Mouse (Mus musculus): ENCODE data around the gene Mmp23. TPM values are rescaled to one million over a fixed set of nuclear protein-coding genes. Genes with fewer than 3 reads are reported as not detected.
"Not testable (repeated sequence)": the region's sequence is repeated elsewhere in the genome, so short reads cannot be mapped to it uniquely, and the experiment has no call there.

Mmp23 gene
- 1 to 10 TPM; 2.8 to 4.2 TPM for total RNA-seq (2021)
- long read RNA-seq, partial matches to known transcripts: 0 of 1 reads
- long read RNA-seq, other reads (novel, unspliced or antisense): 1 of 1 reads

DNA sequence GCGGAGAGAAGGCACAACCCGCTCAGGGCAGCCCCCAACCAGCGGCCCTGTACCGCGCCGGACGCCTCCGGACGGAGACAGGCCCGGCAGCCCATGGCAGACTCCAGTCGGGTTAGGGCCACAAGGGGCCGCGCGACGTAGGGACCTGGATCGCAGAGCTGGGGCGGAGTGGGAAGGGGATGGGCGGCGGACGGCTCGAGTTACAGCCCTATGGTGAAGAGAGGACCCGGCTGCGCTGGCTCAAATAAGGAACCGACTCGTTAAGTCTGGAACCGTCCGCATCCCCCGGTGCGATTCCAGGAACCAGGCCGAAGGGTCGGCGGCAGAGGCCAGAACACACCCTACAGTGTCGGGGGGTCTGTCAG lies at the start of gene Mmp23:
TSS of gene Mmp23 (minus strand) at position 299 of the 365 bp plus-strand sequence.
- DNase-seq (ENCODE audit: low spot score in 2 of 2): no peak

DNA sequence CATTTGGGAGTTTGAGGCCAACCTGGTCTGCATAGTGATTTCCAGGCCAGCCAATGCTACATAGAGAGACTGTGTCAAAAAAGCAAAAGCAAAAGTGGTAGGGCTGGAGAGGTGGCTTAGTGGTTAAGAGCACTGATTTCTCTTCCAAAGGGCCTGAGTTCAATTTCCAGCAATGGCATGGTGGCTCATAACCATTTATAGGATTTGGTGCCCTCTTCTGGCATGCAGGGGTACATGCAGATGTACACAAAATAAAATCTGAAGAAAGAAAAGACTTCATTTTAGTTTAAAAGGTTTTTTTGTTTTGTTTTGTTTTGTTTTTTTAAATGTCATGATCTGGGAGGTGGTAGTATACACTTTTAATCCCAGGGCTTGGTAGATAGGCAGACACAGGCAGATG lies 47.2 kb upstream of the Mmp23 start:
- no peak for DNase-seq (ENCODE audit: low spot score in 2 of 2)

DNA sequence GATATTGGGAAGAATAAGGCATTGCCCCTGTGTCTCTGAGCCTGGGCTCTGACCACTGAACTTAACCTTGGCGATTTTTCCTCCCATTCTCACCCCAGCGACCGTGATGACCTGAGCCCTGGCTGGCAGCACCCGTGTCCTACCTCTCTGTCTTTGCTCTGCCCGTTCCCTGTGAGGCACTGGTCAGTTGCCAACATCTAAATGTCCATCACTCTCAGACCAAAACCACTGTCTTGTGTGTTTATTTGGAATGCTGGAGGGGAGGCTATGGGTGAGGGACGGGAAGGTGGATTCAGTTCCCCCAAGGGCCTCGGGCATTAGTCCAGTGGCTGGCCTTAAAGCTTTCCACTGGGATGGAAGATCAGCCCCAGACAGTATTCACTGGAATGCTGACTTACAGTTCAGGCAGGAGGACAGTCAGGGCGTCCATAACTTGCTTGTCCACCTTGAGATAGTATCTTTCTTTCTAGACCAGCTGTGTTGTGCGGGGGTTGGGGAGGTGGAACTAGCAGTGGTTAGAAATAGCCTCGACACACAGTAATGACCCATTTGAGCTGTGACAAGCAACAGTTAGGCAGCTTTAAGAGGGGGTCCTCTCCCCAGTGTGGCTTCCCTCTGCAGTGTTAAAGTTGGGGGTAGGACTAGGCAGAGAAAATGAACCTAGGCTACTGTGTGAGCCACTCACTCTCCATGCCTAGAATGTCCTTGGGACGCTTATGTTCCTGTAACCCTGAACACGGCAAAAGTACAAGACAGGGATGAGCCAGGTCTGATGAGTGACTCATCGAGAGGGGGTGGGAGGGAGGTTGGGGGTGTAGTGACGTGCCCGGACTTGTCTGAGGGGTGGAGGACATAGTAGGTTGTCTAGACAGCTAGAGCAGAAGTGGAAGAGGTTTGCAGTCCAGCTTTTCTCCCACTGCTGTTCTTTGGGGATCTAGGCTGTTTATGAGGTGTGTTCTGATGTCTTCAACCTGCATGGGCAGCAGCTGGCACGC lies 43.4 kb upstream of the Mmp23 start:
- DNase-seq (ENCODE audit: low spot score in 2 of 2): no peak

DNA sequence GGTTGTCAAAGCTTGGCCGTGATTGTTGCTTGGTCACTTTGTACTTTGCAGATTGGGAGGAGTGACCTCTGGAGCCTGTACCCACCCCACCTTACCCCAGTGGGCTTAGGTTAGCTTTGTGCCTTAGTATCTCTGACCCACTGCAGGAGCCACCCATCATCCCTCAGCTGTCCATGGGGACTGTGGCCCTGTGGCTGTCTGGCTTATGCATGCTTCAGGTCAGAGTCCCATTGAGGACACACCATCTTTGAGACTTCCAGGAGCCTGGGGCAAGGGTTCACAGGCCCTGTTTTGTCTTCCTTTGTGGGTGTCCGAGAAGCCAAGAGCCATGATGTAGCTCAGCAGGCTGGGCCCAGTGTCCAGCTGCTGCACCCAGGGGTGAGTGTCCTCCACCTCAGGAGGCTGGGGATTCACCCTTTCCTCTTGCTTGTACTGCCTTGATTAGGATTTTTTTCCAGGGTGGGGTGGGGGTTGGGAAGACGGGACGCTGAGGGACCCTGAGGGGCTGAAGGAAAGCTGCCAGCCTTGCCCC lies 42.4 kb upstream of the Mmp23 start:
- DNase-seq (ENCODE audit: low spot score in 2 of 2): no peak

DNA sequence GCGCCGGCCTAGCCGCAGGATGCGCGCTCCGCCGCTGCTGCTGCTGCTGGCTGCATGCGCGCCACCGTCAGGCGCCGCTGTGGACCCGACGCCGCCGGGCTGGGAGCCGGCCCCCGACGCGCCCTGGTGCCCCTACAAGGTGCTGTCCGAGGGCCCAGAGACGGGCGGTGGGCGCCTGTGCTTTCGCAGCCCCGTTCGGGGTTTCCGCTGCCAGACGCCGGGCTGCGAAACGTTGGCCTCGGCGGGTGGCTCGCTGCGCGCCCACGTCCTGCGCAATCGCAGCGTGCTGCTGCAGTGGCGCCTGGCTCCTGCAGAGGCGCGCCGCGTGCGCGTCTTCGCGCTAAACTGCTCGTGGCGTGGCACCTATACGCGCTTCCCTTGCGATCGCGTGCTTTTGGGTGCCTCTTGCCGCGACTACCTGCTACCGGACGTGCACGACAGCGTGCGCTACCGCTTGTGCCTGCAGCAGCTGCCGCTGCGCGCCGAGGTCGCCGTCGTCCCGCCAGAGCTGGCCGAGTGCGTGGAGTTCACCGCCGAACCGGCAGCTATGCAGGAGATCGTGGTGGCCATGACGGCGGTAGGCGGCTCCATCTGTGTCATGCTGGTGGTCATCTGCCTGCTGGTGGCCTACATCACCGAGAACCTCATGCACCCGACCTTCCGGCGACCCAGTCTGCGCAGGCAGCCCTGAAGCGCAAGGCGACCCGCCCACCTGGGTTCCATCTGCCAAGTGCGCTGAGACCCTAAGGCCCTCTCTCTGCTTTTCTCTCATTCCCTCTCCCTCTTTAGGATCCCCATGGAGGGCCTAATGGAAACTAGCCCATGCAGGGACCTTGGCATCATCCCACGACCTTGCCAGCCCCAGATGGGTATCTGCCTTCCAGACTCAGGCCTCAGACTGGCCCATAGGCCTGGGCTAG lies 41.6 kb upstream of the Mmp23 start:
- DNase-seq (ENCODE audit: low spot score in 2 of 2): peak; percentile 81 to 83

DNA sequence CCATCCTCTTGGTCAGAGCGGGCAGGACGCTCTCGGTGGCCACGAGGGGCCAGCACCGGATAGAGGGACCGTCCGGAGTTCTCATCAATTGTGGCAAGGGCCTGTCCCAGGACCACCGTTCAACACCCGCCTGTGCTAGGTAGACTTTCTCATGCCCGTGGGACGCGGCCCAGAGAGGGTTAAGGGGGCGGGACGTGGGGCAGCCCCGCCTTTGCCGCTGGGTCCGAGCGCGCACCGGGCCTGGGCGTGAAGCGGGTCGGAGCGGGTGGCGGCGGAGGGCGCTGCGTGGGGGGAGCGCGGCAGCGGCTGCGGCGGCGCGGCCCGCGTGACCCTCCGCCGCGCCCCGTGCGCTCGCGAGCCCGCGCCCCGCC lies 40.9 kb upstream of the Mmp23 start, which contains the start of gene Fndc10:
TSS of gene Fndc10 (plus strand) at position 232 of the 371 bp plus-strand sequence.
- peak; percentile 72 to 73 for DNase-seq (ENCODE audit: low spot score in 2 of 2)

DNA sequence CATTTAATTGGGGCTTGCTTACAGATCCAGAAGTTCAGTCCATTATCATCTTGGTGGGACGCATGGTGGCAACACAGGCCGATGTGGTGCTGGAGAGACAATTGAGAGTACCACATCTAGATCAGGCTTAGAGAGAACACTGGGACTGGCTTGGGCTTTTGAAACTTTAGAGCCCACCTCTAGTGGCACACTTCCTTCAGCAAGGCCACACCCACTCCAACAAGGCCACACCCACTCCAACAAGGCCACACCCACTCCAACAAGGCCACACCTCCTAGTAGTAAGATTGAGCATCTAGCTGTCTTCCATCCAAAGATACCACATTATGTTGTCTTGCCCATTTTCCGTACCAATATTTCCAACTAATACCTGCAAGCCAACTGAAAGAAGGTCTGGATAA lies 39.2 kb upstream of the Mmp23 start:
- DNase-seq (ENCODE audit: low spot score in 2 of 2): no peak

DNA sequence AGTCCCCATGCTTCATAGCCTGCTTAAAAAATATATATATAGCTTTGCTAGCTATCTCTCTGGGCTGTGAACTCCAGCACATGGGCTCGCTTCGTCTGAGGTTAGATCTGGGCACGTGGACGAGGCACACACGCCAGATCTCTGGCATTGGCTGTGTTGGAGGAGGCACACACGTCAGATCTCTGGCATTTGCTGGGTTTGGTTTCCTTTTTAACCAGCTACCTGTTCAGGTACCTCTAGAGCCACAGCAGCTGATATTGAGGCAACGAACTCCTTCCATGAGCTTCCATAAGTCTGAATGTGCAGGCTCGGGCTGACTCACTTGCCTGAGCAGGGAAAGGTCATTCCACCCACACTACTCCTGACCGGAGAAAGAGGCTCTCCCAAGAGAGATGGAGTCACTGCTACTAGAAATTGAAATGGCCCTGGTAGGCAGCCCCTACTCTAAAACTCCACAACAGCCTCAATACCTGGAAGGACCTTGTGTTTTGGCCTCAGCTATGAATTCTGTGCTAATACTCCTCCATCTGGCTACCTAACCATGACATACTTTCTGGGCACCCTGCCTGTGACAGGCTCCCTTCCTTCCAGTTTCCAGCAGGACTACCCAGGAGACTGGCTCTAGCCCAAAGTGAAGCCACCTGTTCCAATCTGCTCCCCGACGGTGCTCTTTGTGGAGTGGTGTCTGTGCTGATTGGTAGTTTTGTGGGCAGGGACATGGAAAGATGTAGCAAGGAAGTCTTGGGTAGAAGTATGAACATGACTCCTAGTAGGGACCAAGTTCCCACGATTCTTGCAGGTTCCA lies 37.6 kb upstream of the Mmp23 start:
- DNase-seq (ENCODE audit: low spot score in 2 of 2): peak; percentile 67 to 74

DNA sequence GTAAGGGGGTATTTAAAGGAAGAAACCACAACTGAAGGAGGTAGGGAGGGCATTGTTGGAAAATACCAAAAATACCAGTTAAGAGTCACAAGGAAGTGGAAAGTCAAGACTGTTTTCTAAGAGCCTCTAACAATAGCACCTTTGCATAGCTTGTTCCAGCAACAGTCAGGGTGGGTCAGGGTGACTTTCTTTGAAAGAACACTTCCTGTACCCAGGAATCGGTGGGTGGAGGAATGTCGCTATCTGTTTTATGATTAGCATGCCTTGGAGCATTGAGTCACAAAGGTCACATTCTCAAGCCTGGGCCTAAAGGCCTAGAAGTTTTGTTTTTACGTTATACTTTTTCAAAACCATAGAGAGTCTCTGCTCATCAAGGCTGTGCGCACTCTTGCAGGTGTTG lies 34.6 kb upstream of the Mmp23 start:
- DNase-seq (ENCODE audit: low spot score in 2 of 2): not testable (repeated sequence)

DNA sequence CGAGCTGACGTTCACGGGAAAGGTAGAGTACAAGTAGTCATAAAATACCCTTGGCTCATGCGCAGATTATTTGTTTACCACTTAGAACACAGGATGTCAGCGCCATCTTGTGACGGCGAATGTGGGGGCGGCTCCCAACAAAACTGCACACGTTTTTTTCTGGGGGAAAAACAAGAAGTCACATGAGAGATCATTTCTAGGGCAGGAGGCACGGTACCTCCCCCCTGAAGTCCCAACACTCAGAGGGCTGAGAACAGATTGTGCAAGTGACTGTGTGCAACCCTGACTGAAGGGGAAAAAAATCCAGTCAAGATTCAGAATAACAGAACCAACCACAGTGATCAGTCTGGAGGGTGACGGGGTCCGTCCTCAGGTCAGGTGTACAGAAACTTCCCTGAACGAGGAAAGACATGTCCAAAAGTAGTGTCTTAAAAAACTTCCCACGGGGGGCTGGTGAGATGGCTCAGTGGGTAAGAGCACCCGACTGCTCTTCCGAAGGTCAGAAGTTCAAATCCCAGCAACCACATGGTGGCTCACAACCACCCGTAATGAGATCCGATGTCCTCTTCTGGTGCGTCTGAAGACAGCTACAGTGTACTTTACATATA lies 30.6 kb upstream of the Mmp23 start:
- not testable (repeated sequence) for DNase-seq (ENCODE audit: low spot score in 2 of 2)

DNA sequence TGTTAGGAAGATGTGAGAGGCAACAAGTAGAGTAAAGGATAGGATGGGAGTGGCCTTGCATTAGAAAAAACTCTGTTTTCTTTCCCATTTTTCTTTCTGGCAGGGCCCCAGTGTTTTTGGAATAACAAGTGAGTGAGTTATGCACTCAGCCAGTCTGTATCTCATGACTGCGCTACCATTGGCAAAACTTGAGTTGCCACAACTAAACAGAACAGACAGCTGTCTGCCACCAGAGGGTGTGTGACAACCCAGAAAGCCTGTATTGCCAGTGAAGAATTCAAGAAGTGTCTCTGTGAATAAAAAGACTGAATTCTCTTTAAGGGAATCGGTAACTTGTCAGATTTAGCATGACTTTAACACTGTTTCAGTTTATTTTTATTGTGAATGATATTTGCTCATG lies 22.8 kb upstream of the Mmp23 start:
- DNase-seq (ENCODE audit: low spot score in 2 of 2): peak in 1 of 2 experiments; percentile 77

DNA sequence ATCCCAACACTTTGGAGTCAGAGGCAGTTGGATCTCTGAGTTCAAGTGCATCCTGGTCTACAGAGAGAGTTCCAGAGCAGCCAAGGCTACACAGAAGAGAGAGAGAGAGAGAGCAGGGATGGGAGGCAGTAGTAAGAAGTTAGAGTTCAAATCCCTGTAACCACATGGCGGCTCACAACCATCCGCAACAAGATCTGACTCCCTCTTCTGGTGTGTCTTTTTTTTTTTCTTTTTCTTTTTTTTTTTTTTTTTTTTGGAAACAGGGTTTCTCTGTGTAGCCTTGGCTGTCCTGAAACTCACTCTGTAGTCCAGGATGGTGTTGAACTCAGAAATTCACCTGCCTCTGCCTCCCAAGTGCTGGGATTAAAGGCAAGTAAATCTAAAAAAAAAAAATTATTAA lies 18.9 kb upstream of the Mmp23 start:
- DNase-seq (ENCODE audit: low spot score in 2 of 2): no peak

DNA sequence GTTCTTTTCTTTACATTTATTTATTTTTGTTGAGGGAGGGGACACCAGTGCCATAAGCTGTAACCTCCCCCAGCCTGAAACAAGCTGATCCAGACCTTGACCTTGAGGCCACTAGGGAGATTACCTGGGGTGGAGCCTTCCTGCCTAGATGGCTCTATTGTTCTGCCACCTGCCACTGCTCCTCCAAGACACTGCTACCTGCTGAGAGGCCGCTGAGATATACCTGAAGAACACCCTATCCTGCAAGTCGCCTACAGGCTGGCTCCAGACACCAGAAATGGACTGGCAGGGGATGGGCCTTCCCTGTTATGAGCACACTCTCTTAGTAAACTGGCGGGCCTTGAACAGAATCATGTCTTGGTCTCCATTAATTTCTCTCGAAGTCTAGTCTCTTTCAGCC lies 17.1 kb upstream of the Mmp23 start:
- DNase-seq (ENCODE audit: low spot score in 2 of 2): not testable (repeated sequence)

DNA sequence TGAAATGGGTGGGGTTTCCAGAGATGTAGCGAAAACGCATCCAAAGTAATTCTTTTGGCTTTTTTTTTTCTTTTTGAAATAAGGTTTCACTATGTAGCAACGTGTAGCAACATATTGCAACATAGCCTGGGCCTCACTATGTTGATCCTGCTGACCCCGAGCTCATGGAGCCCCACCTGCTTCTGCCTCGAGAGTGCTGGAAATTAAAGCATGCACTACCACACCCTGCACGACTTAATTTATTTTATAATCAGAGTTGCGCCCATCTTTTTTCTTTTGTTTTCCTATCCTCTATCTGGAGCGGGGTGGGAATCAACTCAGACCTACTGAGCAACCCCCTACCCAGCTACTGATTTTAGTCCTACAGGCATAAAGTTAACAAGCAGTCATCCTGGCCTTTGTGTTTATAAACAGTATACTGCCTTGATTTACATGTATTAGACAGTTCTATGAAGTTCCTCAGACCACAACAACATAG lies 16.5 kb upstream of the Mmp23 start:
- DNase-seq (ENCODE audit: low spot score in 2 of 2): no peak

DNA sequence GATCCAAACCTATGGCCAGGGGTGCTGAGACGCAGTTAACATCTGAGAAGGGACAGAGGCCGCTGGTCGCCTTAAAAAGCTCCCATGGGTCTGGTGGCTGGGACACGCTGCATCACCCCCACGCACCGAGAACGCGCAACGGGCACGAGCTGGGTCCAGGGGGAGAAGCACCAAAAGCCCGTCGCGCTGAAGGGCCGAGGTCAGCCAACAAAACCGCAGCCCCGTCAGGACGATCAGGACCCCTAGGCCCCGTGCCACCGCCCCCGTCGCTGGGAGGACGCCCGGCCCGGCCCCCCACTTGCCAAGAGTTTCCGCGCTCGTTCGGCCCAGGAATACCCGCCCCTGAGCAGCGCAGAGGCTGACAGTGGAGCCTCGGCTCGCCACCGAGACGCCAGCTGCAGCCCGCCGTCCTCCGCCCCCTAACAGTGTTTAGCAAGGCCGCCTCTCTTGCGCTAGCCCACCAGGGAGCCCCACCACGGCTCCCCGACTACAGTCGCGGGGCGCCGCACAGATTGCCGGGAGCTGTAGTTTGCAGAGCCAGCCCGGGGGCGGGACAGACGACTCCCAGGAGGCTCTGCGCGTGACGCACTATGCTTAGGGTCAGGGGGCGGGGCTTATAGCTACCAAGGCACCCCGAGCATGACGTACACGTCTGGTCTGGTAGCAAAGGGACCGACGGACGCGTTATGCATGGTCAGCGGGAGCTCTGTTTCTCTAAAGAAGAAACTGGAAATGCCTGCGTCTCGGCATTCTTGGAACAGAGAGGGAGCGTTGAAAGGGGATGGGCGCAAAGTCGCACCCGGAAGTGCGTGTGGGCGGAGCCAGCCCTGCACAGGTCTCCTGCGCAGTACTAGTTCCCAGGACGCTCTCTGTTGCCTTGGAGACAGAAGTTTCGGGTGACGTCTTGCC lies 15.8 kb upstream of the Mmp23 start, which contains the start of gene Mib2:
TSS of gene Mib2 (minus strand) at position 510 of the 909 bp plus-strand sequence.
- DNase-seq (ENCODE audit: low spot score in 2 of 2): peak; percentile 97 to 99

DNA sequence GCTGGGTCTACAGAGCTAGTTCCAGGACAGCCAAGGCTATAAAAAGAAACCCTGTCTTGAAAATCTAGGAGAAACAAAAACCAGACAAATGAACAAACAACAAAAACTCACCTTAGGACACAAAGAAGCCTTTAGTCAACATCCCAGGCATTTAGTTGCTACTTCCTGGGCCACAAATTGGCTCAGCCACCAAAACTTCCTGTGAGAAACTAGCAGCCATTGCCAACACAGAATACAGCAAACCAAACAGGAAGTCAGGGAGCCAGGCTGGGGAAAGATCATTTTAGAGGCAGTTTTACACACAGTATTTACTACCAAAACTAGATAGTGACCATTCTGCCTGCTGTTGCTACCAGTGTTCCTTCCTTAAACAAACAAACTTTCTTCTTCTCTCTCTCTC lies 13.7 kb upstream of the Mmp23 start:
- no peak for DNase-seq (ENCODE audit: low spot score in 2 of 2)

DNA sequence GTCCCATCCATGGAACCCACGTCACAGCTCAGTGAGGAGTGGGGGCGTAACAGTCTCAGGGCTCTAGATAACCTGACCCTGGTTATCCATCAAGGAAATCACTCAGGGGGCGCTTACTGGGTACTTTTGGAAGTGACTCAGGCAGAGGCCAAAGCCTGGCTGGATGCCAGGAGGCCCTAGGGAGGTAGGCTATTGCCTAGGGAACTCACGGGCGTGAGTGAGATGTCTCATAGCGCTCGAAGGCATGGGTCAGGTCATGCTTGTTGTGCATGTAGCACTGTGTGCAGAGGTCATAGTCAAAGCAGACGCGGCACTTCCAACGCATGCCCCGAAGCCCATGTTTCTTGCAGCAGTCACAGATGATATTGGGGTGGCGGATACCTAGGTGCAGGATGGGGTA lies 7.5 kb upstream of the Mmp23 start:
- DNase-seq (ENCODE audit: low spot score in 2 of 2): no peak

DNA sequence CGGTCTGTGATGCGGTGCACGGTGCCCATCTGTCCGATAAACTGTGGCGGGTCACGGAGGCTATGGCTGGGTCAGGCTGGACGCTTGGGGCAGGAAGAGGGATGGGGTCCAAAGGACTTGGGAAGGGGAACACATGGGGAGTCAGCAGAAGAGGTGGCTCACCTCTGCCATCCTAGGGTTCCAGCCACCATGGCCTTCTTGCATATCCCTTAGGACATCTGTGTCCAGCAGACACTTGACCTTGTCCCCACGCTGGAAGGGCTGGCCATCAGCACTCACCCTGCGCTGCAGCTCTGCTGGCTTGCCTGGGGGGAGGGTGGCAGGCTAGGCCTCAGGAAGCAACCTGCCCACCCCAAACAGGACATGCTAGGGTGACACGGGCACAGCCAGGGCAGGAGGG lies 5.8 kb upstream of the Mmp23 start:
- no peak for DNase-seq (ENCODE audit: low spot score in 2 of 2)

DNA sequence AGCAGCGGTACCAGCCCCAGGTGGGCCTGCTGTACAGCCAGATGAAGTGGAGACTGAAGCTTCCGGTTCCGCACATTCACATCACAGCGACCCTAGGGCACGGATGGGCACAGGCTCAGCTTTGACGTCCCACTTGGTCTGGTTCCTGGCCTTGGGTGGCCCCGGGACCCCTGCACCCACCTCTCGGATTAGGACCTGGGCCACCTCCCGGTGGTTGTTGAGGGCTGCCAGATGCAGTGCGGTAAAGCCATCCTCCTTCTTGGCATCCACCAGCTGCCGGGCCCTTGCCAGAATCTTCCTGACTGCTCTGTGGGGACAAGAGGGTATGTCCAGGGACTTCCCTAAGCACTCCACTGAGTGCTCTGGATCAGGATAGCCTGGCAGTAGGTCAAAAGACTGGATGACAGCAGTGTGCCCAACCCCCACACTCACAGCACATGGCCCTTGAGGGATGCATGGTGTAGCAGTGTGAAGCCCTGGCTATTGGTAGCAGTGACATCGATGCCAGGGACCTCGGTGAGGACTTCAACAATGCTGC lies 3.1 kb upstream of the Mmp23 start:
- DNase-seq (ENCODE audit: low spot score in 2 of 2): no peak
